Mouse (Mus musculus): ENCODE data around the gene Sik3. TPM values are rescaled to one million over a fixed set of nuclear protein-coding genes. Genes with fewer than 3 reads are reported as not detected.

Sik3 gene
- total RNA-seq (2014; fragmentation: Nextera tagmentation) = 35.8 and 59.8 TPM in 2 replicates
- total RNA-seq (2017) = 12.7 and 16.5 TPM in 2 replicates

- ATAC-seq (replicated peaks; ENCODE audit: poor library complexity, severe bottlenecking) = peak; percentile 63
Measured at GRCm38 (mm10) chr9:46012091-46013008, at the start of gene Sik3, which contains the start of gene Pafah1b2. Sik3 (plus strand) TSS chr9:46012820. Pafah1b2 (minus strand) TSS chr9:46012690.

GRCm38 (mm10) chr9:45963577-45963976, 49.0 kb upstream of the Sik3 start:
- no peak for ATAC-seq (replicated peaks; ENCODE audit: poor library complexity, severe bottlenecking)

DNA sequence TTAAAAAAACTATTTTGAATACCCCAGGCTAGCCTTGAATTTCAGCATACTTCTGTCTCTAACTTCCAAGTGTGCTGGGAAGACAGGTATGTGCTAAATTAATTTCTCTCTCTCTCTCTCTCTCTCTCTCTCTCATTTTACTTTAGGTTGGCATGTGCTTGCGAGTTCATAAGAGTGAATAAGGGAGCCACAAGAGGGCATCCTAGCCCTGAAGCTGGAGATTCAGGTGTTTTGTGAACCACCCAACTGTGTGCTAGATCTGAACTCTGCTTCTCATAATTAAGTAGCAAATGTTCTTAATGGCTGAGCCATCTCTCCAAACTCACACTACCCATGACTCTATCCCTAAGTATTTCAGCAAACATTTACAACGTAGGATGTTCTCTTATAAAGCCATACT, 35.7 kb upstream of the Sik3 start:
- no peak for ATAC-seq (replicated peaks; ENCODE audit: poor library complexity, severe bottlenecking)

DNA sequence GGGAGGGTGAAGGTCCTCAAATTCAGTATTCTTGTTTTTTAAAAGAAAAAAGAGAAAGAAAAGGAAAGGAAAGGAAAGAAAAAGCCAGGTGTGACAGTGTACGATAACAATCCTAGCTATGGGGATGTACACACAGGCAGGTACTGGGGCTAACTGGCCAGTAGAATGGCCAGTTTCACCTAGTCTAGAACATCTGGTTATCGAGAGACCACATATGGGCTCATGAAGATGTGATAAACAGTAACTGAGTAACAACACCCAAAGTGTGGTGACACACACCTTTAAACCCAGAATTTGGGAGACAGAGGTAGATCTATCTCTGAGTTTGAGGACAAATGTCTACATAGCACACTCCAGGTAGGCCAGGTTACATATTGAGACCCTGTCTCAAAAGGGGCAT, 32.8 kb upstream of the Sik3 start:
- ATAC-seq (replicated peaks; ENCODE audit: poor library complexity, severe bottlenecking) = no peak

- no peak for ATAC-seq (replicated peaks; ENCODE audit: poor library complexity, severe bottlenecking)
Measured at GRCm38 (mm10) chr9:45980611-45981010, 32.0 kb upstream of the Sik3 start.

GRCm38 (mm10) chr9:45981331-45981730, 31.3 kb upstream of the Sik3 start:
- ATAC-seq (replicated peaks; ENCODE audit: poor library complexity, severe bottlenecking) = no peak

- ATAC-seq (replicated peaks; ENCODE audit: poor library complexity, severe bottlenecking) = peak; percentile 34; the same call in 1 of the 2 replicates
Measured at GRCm38 (mm10) chr9:45983676-45984408, 28.8 kb upstream of the Sik3 start.

- ATAC-seq (replicated peaks; ENCODE audit: poor library complexity, severe bottlenecking) = peak; percentile 87
Measured at GRCm38 (mm10) chr9:45984409-45985228, 28.0 kb upstream of the Sik3 start.

DNA sequence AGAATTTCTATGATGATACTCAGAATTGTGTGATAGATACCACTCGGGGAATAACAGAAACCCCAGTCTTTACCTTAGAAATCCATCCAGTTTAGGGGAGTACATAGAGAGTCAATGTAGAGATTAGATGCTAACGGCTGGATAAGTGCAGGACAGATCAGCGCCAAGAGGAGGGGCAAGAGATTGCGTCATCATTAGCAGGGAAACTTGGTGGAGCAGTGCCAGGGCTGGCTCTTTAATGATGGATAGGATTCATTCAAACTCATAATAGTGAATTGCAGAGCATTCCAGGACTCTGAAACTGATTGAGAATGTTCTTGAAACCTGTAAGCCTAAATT, 27.4 kb upstream of the Sik3 start:
- ATAC-seq (replicated peaks; ENCODE audit: poor library complexity, severe bottlenecking) = peak; percentile 47; the same call in 1 of the 2 replicates

DNA sequence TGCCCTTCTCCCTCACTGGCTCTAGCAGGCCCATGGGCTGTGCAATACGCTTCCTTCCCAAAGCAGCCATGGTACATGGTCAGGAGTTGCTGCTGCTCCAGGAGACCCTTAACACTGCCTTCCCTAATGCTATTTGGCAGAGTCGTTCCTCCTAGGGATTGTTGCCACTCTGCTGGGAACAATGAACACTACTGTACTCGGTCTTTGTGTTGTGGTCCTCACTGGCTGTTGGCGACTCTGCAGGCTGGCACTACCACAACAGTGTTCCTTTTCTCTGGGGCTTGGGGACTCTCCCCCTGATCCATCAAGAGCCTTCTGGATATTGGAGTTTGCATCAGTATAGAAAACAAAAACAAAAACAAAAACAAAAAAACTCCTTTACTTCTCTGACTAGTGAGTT, 13.6 kb upstream of the Sik3 start:
- no peak for ATAC-seq (replicated peaks; ENCODE audit: poor library complexity, severe bottlenecking)

GRCm38 (mm10) chr9:46003729-46004128, 8.9 kb upstream of the Sik3 start:
- peak; percentile 44; the same call in 1 of the 2 replicates for ATAC-seq (replicated peaks; ENCODE audit: poor library complexity, severe bottlenecking)

DNA sequence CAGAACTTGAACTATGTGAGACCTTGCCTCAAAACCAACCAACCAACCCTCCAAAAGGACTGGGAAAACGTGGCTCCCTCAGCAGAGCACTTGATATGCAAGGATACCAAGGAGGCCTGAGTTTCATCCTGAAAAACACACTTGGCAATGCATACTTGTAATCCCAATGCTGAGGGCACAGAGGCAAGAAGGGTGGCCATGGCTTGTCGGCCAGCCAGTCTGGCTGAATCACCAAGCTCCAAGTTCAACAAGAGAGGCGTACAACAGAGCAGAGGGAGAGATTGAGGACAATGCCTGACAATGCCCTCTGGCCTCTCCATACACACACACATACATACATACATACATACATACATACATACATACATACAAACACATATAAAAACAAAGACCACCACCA, 8.1 kb upstream of the Sik3 start:
- no peak for ATAC-seq (replicated peaks; ENCODE audit: poor library complexity, severe bottlenecking)

DNA sequence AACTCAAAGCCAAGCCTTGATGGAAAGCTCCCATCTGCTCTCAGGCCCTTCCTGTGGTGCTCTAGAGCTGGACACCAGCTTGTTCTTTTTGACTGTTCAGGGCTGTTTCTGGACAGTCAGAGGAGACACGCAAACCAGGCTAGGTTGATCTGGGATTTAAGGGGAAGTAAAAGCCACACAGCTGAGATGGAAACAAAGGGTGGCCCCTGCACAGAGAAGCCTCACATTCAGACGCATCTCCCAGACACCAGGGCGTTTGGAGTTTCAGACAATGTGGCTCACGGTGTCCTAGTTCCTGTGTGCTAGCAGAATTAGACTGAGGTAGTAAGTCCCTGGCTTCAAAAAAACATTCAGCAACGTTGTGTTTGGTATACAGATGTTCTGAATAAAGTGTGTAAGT, 6.4 kb upstream of the Sik3 start:
- peak; percentile 18; the same call in 1 of the 2 replicates for ATAC-seq (replicated peaks; ENCODE audit: poor library complexity, severe bottlenecking)

GRCm38 (mm10) chr9:46008931-46009668, 3.5 kb upstream of the Sik3 start:
- 0 out of 2 replicates have a peak, but pooled peaks have one; percentile 10 for ATAC-seq (replicated peaks; ENCODE audit: poor library complexity, severe bottlenecking)

- ATAC-seq (replicated peaks; ENCODE audit: poor library complexity, severe bottlenecking) = peak; percentile 54
Measured at GRCm38 (mm10) chr9:46009669-46009983, 3.0 kb upstream of the Sik3 start.

DNA sequence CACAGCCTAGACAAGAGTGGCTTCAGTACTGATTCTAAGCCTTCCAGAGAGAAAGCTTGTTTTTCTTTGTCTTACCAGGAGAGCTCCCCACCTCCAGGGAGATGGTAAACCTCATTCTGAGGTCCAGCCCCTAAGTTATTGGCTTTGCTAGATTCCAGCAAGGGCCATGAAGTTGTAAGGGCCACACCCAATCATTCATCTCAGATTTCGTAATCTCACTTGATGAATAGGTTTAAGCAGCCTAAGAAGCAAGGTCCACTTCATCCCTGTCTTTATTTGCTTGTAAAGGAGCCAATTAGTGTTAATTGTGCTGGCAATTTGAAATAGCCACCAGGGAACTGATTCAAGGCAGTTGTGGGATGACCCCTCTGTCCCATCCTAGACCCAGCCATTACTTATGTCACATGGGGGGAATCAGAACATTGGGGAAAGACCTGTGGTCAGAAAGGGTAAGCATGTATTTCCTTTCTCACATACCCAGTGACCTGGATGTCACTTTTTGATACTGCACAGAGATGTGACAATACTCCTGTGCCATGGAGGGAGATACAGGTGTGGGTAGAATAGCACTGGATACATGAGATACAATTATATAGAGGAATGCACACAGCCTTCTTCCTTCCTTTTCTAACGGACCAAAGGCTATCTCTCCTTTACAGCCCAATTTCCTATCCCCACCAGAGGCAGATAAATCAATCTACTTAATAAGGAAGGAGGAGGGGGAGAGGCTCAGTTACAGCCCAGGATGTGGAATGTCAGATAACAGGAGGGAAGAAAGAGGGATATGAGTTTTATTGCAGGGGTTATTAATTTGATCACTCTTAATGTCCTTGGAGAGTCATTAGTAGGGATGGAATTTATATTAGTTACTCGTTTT, 1.3 kb upstream of the Sik3 start:
- ATAC-seq (replicated peaks; ENCODE audit: poor library complexity, severe bottlenecking) = no peak

DNA sequence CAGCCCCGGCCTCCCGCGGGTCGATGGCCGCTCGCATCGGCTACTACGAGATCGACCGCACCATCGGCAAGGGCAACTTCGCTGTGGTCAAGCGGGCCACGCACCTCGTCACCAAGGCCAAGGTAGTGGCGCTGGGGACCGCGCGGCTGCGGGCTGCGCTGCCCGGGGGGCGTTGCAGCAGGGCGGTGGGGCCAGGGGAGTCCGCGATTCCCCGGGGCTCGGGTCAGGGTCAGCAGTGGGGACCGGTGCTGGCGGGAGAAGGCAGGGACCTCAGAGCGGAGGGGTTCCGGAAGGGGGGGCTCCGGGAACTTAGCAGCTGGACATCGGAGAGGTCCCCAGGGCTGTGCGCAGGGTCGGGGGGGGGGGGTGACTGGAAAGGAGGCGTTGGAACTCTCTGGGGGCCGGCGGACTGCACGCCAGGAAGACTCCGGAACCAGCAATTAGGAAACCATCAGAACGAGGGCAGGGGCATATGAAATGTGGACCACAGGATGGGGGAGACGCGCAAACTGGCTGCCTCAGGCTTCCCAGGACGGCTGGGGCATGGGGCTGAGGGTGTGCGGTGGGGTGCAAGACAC, 478 bp downstream of the Sik3 start:
- ATAC-seq (replicated peaks; ENCODE audit: poor library complexity, severe bottlenecking) = peak; percentile 11

GRCm38 (mm10) chr9:46013616-46014015, 996 bp downstream of the Sik3 start:
- no peak for ATAC-seq (replicated peaks; ENCODE audit: poor library complexity, severe bottlenecking)
